Mouse (Mus musculus) liver, embryonic 15.5 days (tissue): ENCODE data around the gene Wfdc11. TPM values are rescaled to one million over a fixed set of nuclear protein-coding genes. Genes with fewer than 3 reads are reported as not detected.
"Not testable (repeated sequence)": the region's sequence is repeated elsewhere in the genome, so short reads cannot be mapped to it uniquely, and the experiment has no call there.

ENCODE experiments used
- ATAC-seq: fragments of 200-750 bp; cut with Nextera tagmentation; 2 replicates; pipeline ENCODE4 v1.8.0; 2017; ENCODE audit warnings: moderate number of reproducible peaks, mild to moderate bottlenecking, moderate library complexity; ENCODE audit not compliant: insufficient read depth
- H3K27ac ChIP-seq: fragments of 300-500 bp; sonication (generic); replicated peaks from 2 replicates; pipeline ENCODE4 v1.5.1; 2015; ENCODE audit warnings: mild to moderate bottlenecking, inconsistent platforms
- H3K27me3 ChIP-seq: fragments of 300-500 bp; sonication (generic); 2 replicates; pipeline ENCODE4 v1.6.1; 2015; ENCODE audit warnings: mild to moderate bottlenecking, inconsistent platforms
- H3K36me3 ChIP-seq: fragments of 300-500 bp; sonication (generic); replicated peaks from 2 replicates; pipeline ENCODE4 v1.6.1; 2015; ENCODE audit warnings: moderate library complexity, mild to moderate bottlenecking, inconsistent platforms
- H3K4me1 ChIP-seq: fragments of 300-500 bp; sonication (generic); replicated peaks from 2 replicates; pipeline ENCODE4 v1.6.1; 2015; ENCODE audit warnings: inconsistent platforms
- H3K4me2 ChIP-seq: fragments of 300-500 bp; sonication (generic); 2 replicates; pipeline ENCODE4 v1.6.1; 2015; ENCODE audit warnings: moderate library complexity, mild to moderate bottlenecking, inconsistent platforms
- H3K4me3 ChIP-seq: fragments of 300-500 bp; sonication (generic); replicated peaks from 2 replicates; pipeline ENCODE4 v1.5.1; 2015; ENCODE audit warnings: mild to moderate bottlenecking, inconsistent platforms
- H3K9ac ChIP-seq: fragments of 300-500 bp; sonication (generic); 2 replicates; pipeline ENCODE4 v1.6.1; 2015; ENCODE audit warnings: moderate library complexity, mild to moderate bottlenecking, inconsistent platforms
- H3K9me3 ChIP-seq: fragments of 300-500 bp; sonication (generic); replicated peaks from 2 replicates; pipeline ENCODE4 v1.6.1; 2016; ENCODE audit warnings: inconsistent platforms
- WGBS: fragments of 180-500 bp; shearing (Covaris S2); methylation state at CpG from one replicate; pipeline ENCODE4 v1.1.7; 2015; ENCODE audit warnings: mixed read lengths; ENCODE audit not compliant: insufficient replicate concordance; 5-methylcytosine and 5-hydroxymethylcytosine counted together
- polyA plus RNA-seq: library from polyadenylated mRNA; unstranded; fragments of >200 nt; fragmentation: Nextera tagmentation; extraction: Ambion mirVana; gene quantifications from 2 replicates; pipeline ENCODE4 v1.2.1, GENCODE M21; 2015

Wfdc11 gene
- polyA plus RNA-seq, 1 experiment from 2014 or later = not detected

GRCm38 (mm10) chr2:164635266-164635665 lies 38.6 kb downstream of the Wfdc11 start:
- no peaks in the 10 kb centered on the region for H3K27me3 ChIP-seq
- no peaks in the 10 kb centered on the region for H3K4me1 ChIP-seq
- H3K4me2 ChIP-seq = no peak overlapping the region
- no peak for ATAC-seq
- no peaks in the 10 kb centered on the region for H3K9me3 ChIP-seq
- no peak overlapping the region for H3K27ac ChIP-seq
- no peak overlapping the region for H3K4me3 ChIP-seq
- 70% methylated on average over 9 of the region's 9 CpGs for WGBS
- no peak overlapping the region for H3K9ac ChIP-seq
- no peaks in the 10 kb centered on the region for H3K36me3 ChIP-seq

GRCm38 (mm10) chr2:164621775-164622174 lies 52.1 kb downstream of the Wfdc11 start:
- Histone ChIP-seq H3K4me1 (no peaks in the 10 kb centered on the region), H3K4me2 (no peak overlapping the region), H3K27ac (no peak overlapping the region), H3K36me3 (no peaks in the 10 kb centered on the region), H3K9ac (no peak overlapping the region), H3K4me3 (no peak overlapping the region), H3K27me3 (no peaks in the 10 kb centered on the region), H3K9me3 (no peaks in the 10 kb centered on the region)
- 57% methylated on average over 4 of the region's 4 CpGs for WGBS
- ATAC-seq = no peak

- no peaks in the 10 kb centered on the region for H3K4me1 ChIP-seq
- no peaks in the 10 kb centered on the region for H3K36me3 ChIP-seq
- no peak overlapping the region for H3K27ac ChIP-seq
- no peak for ATAC-seq
- no peaks in the 10 kb centered on the region for H3K9me3 ChIP-seq
- H3K9ac ChIP-seq = no peak overlapping the region
- no peak overlapping the region for H3K4me2 ChIP-seq
- H3K4me3 ChIP-seq = no peak overlapping the region
- no peaks in the 10 kb centered on the region for H3K27me3 ChIP-seq
- WGBS = 61% methylated on average over 5 of the region's 5 CpGs
These were observed 54.8 kb downstream of the Wfdc11 start for GRCm38 (mm10) chr2:164619050-164619449.

GRCm38 (mm10) chr2:164615386-164615785 lies 58.5 kb downstream of the Wfdc11 start:
- no peaks in the 10 kb centered on the region for H3K9me3 ChIP-seq
- no peak for ATAC-seq
- H3K4me2 ChIP-seq = no peak overlapping the region
- 56% methylated on average over 3 of the region's 3 CpGs for WGBS
- H3K27ac ChIP-seq = no peak overlapping the region
- no peak overlapping the region for H3K4me3 ChIP-seq
- no peak overlapping the region for H3K9ac ChIP-seq
- H3K4me1 ChIP-seq = no peaks in the 10 kb centered on the region
- no peaks in the 10 kb centered on the region for H3K36me3 ChIP-seq
- H3K27me3 ChIP-seq = no peaks in the 10 kb centered on the region

- not testable (repeated sequence) for H3K36me3 ChIP-seq, H3K27me3 ChIP-seq, H3K9ac ChIP-seq, H3K27ac ChIP-seq, H3K4me3 ChIP-seq, H3K4me2 ChIP-seq, H3K9me3 ChIP-seq, ATAC-seq, H3K4me1 ChIP-seq
- WGBS = 54% methylated on average over 8 of the region's 8 CpGs
These were observed 60.4 kb downstream of the Wfdc11 start, which contains the start of the genes Wfdc6b and Wfdc8 for GRCm38 (mm10) chr2:164613471-164613870. Gene Wfdc6b, plus strand, starts transcription at chr2:164613522. Gene Wfdc8, minus strand, starts transcription at chr2:164613626.

Other genes starting within 250 kb of the Wfdc11 start
- 55.0 and 63.3 TPM in 2 replicates for gene Sdc4, start 230.2 kb downstream of the Wfdc11 start, polyA plus RNA-seq
- gene Sys1, start 217.1 kb downstream of the Wfdc11 start, polyA plus RNA-seq = 27.1 and 29.7 TPM in 2 replicates
- 5.0 TPM in 1 of 2 replicates, not detected in the other for gene Gm20458, start 213.1 kb downstream of the Wfdc11 start, polyA plus RNA-seq
- gene Trp53tg5, start 200.4 kb downstream of the Wfdc11 start, polyA plus RNA-seq = not detected in 2 replicates
- 2.2 and 6.2 TPM in 2 replicates for gene Dbndd2, start 188.0 kb downstream of the Wfdc11 start, polyA plus RNA-seq
- 23.6 and 25.9 TPM in 2 replicates for gene Pigt, start 176.6 kb downstream of the Wfdc11 start, polyA plus RNA-seq
- 1.7 TPM in 2 replicates for gene Wfdc2, start 111.7 kb downstream of the Wfdc11 start, polyA plus RNA-seq
- gene Spint3, start 100.6 kb downstream of the Wfdc11 start, polyA plus RNA-seq = not detected in 2 replicates
- not detected in 2 replicates for gene Wfdc6a, start 88.6 kb downstream of the Wfdc11 start, polyA plus RNA-seq
- not detected in 2 replicates for gene Eppin, start 80.5 kb downstream of the Wfdc11 start, polyA plus RNA-seq
- gene Wfdc6b, start 60.6 kb downstream of the Wfdc11 start, polyA plus RNA-seq = not detected in 2 replicates
- gene Wfdc8, start 60.5 kb downstream of the Wfdc11 start, polyA plus RNA-seq = not detected in 2 replicates
- gene Wfdc16, start 35.3 kb downstream of the Wfdc11 start, polyA plus RNA-seq = not detected in 2 replicates
- gene Wfdc10, start 18.0 kb downstream of the Wfdc11 start, polyA plus RNA-seq = not detected in 2 replicates
- gene Wfdc9, start 17.5 kb downstream of the Wfdc11 start, polyA plus RNA-seq = not detected in 2 replicates
- gene Wfdc13, start 11.0 kb upstream of the Wfdc11 start, polyA plus RNA-seq = not detected in 2 replicates
- not detected in 2 replicates for gene Spint4, start 24.4 kb upstream of the Wfdc11 start, polyA plus RNA-seq
- gene Spint5, start 41.2 kb upstream of the Wfdc11 start, polyA plus RNA-seq = not detected in 2 replicates
- gene Wfdc3, start 71.8 kb upstream of the Wfdc11 start, polyA plus RNA-seq = 2.3 and 2.4 TPM in 2 replicates
- 40.5 and 41.1 TPM in 2 replicates for gene Dnttip1, start 71.9 kb upstream of the Wfdc11 start, polyA plus RNA-seq
- 682 and 720 TPM in 2 replicates for gene Ube2c, start 95.8 kb upstream of the Wfdc11 start, polyA plus RNA-seq
- gene Tnnc2, start 105.9 kb upstream of the Wfdc11 start, polyA plus RNA-seq = 27.2 and 51.1 TPM in 2 replicates
- gene Snx21, start 111.7 kb upstream of the Wfdc11 start, polyA plus RNA-seq = 5.6 and 7.9 TPM in 2 replicates
- gene Acot8, start 130.8 kb upstream of the Wfdc11 start, polyA plus RNA-seq = 20.3 and 21.3 TPM in 2 replicates
- gene Zswim3, start 131.0 kb upstream of the Wfdc11 start, polyA plus RNA-seq = 4.3 and 5.5 TPM in 2 replicates
- gene Zswim1, start 148.6 kb upstream of the Wfdc11 start, polyA plus RNA-seq = 4.4 TPM in 2 replicates
- not detected in 2 replicates for gene Spata25, start 154.4 kb upstream of the Wfdc11 start, polyA plus RNA-seq
- gene Ctsa, start 158.8 kb upstream of the Wfdc11 start, polyA plus RNA-seq = 75.4 and 81.1 TPM in 2 replicates
- gene Neurl2, start 159.4 kb upstream of the Wfdc11 start, polyA plus RNA-seq = 1.5 and 2.5 TPM in 2 replicates
- 17.8 and 23.5 TPM in 2 replicates for gene Pltp, start 183.6 kb upstream of the Wfdc11 start, polyA plus RNA-seq
- gene Pcif1, start 205.2 kb upstream of the Wfdc11 start, polyA plus RNA-seq = 38.3 and 40.7 TPM in 2 replicates
- gene Zfp335, start 237.7 kb upstream of the Wfdc11 start, polyA plus RNA-seq = 5.9 and 6.9 TPM in 2 replicates